Comparison of ENCODE assay signal across 7 mouse cellular contexts in genomic region chr4:132638461-132639190, GRCm38 (mm10). TPM values are rescaled to one million over a fixed set of nuclear protein-coding genes. Genes with fewer than 3 reads are reported as not detected.
DNase-seq lines count a peak whose midpoint lies in the region; ATAC-seq lines count a peak whose summit lies in the region.

Gene Eya3, plus strand, starts transcription at chr4:132638987.

- H3K9ac ChIP-seq in embryonic facial prominence, embryonic 11.5 days (replicated peaks; ENCODE audit: low read length) = peak within 1 kb of the TSS; percentile 82
- H3K9ac ChIP-seq in midbrain, embryonic 13.5 days (replicated peaks) = peak within 1 kb of the TSS; percentile 95

- 1% methylated on average over 41 of the region's 41 CpGs for WGBS in embryonic facial prominence, embryonic 11.5 days
- WGBS in limb, embryonic 10.5 days = under 1% methylated on average over 41 of the region's 41 CpGs
- under 1% methylated on average over 41 of the region's 41 CpGs for WGBS in midbrain, embryonic 13.5 days

- H3K4me1 ChIP-seq in embryonic facial prominence, embryonic 11.5 days (ENCODE audit: control insufficient read depth, insufficient read depth, low read length) = no peaks in the 10 kb centered on the region
- peaks cover 15% of the 10 kb centered on the region for H3K4me1 ChIP-seq in limb, embryonic 10.5 days
- H3K4me1 ChIP-seq in midbrain, embryonic 13.5 days (replicated peaks) = peaks cover 20% of the 10 kb centered on the region

- no peaks in the 10 kb centered on the region for H3K27me3 ChIP-seq in embryonic facial prominence, embryonic 11.5 days (ENCODE audit: control insufficient read depth, insufficient read depth, low read length)
- H3K27me3 ChIP-seq in limb, embryonic 10.5 days (ENCODE audit: low read depth, poor library complexity, severe bottlenecking) = no peaks in the 10 kb centered on the region
- H3K27me3 ChIP-seq in midbrain, embryonic 13.5 days = no peaks in the 10 kb centered on the region

- H3K27ac ChIP-seq in embryonic facial prominence, embryonic 11.5 days (replicated peaks; ENCODE audit: low read depth, low read length) = no peak within 1 kb of the TSS
- peak within 1 kb of the TSS; percentile 88 for H3K27ac ChIP-seq in limb, embryonic 10.5 days
- H3K27ac ChIP-seq in midbrain, embryonic 13.5 days = peak within 1 kb of the TSS; percentile 90

- H3K4me3 ChIP-seq in embryonic facial prominence, embryonic 11.5 days (ENCODE audit: low read depth, low read length) = peak within 1 kb of the TSS; percentile 96
- H3K4me3 ChIP-seq in limb, embryonic 10.5 days = peak within 1 kb of the TSS; percentile 80
- H3K4me3 ChIP-seq in midbrain, embryonic 13.5 days (replicated peaks) = peak within 1 kb of the TSS; percentile 99

- H3K36me3 ChIP-seq in embryonic facial prominence, embryonic 11.5 days (replicated peaks; ENCODE audit: control insufficient read depth, insufficient read depth, low read depth, low read length) = no peaks in the 10 kb centered on the region
- peaks cover 26% of the 10 kb centered on the region for H3K36me3 ChIP-seq in limb, embryonic 10.5 days
- peaks cover 12% of the 10 kb centered on the region for H3K36me3 ChIP-seq in midbrain, embryonic 13.5 days

- H3K4me2 ChIP-seq in embryonic facial prominence, embryonic 11.5 days (ENCODE audit: low read depth, low read length) = peak within 1 kb of the TSS; percentile 72
- H3K4me2 ChIP-seq in midbrain, embryonic 13.5 days (replicated peaks) = peak within 1 kb of the TSS; percentile 97

- ATAC-seq in embryonic facial prominence, embryonic 11.5 days (replicated peaks; ENCODE audit: insufficient number of reproducible peaks, low FRiP score, low TSS enrichment, low read depth) = peak; percentile 98
- peak; percentile 99 for ATAC-seq in granulocyte monocyte progenitor cell, adult 5-6 weeks (replicated peaks; ENCODE audit: poor library complexity, severe bottlenecking)
- ATAC-seq in midbrain, embryonic 13.5 days = peak; percentile 99

- DNase-seq in adrenal gland, postnatal 14 days = peak; percentile 97
- DNase-seq in embryonic facial prominence, embryonic 11.5 days (ENCODE audit: low spot score) = peak; percentile 99
- DNase-seq in kidney, adult 11 months = peak; percentile 95
- peak; percentile 97 for DNase-seq in limb, embryonic 10.5 days (ENCODE audit: low spot score)
- peak; percentile 90 for DNase-seq in spleen, adult 12 weeks (ENCODE audit: low spot score)

- H3K9me3 ChIP-seq in embryonic facial prominence, embryonic 11.5 days (replicated peaks; ENCODE audit: control insufficient read depth, low read length) = no peaks in the 10 kb centered on the region
- no peaks in the 10 kb centered on the region for H3K9me3 ChIP-seq in limb, embryonic 10.5 days (replicated peaks)
- H3K9me3 ChIP-seq in midbrain, embryonic 13.5 days = no peaks in the 10 kb centered on the region

RNA-seq across cellular contexts. Expression of gene Eya3, which starts in this region (rescaled TPM):
- total RNA-seq in adrenal gland, postnatal 14 days (2021) = 26.7 and 27.2 TPM in 2 replicates
- 37.1 and 41.0 TPM in 2 replicates for polyA plus RNA-seq in embryonic facial prominence, embryonic 11.5 days (2014; fragmentation: Nextera tagmentation; extraction: Ambion mirVana)
- total RNA-seq in granulocyte monocyte progenitor cell, adult 5-6 weeks (2014; fragmentation: Nextera tagmentation) = 37.0 and 42.0 TPM in 2 replicates
- 37.1 and 38.9 TPM in 2 replicates for total RNA-seq in granulocyte monocyte progenitor cell, adult 5-6 weeks (2017)
- polyA plus RNA-seq in limb, embryonic 10.5 days (2016; fragmentation: Nextera tagmentation; extraction: Ambion mirVana) = 41.9 and 43.0 TPM in 2 replicates
- 18.1 and 19.9 TPM in 2 replicates for polyA plus RNA-seq in midbrain, embryonic 13.5 days (2015; fragmentation: Nextera tagmentation; extraction: Ambion mirVana)
